Mouse (Mus musculus) bone marrow, adult 2 months (tissue): ENCODE measurements at regions not wholly inside any gene's neighbourhood (a gene's known extent, or its start where the extent isn't known, plus 50 kb on each side); places are given as distances from the start of the nearest gene placed in this dataset.

Experiments used
- CTCF ChIP-seq: fragments of 200-500 bp; IDR thresholded peaks from 2 replicates; pipeline ENCODE4 v1.5.1; 2011; ENCODE audit warnings: low read length, control low read depth; ENCODE audit not compliant: control insufficient read depth, insufficient read depth
- POLR2A ChIP-seq: fragments of 200-500 bp; IDR thresholded peaks from 2 replicates; pipeline ENCODE4 v1.6.1; 2011; ENCODE audit warnings: low read depth, mild to moderate bottlenecking, control low read depth, low read length, borderline replicate concordance; ENCODE audit not compliant: control insufficient read depth

DNA sequence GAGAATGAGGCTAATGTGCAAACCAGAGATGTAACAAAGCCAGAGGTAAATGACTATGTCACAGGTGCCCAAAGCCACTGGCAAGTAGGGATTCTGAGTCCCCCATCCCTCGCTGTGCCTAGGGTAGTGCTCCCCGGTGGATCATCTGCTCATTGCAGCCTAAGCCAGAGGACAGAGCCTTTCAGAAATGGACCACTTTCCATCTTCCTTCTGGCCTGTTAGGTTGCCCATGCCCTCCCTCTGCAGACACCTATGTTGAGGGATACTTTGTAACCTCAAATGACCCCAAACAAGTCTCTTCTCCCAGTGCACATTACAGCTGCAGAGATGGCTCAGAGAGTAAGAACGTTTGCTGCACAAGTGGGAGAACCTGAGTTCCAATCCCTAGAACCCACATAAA lies 153.3 kb upstream of the Ctnnb1 start:
- TF ChIP-seq POLR2A (no peak), CTCF (no peak)
